Mouse (Mus musculus) T-helper 17 cell (primary cell): ENCODE data around the gene Mef2b.

ENCODE experiments used
- in situ Hi-C, 2 experiments: fragments of 300-600 bp; cut with MboI, MseI; formaldehyde crosslinking; loops; 1 replicate in 1 of 2; 2 replicates in 1 of 2; pipeline ENCODE4 v1.15.1; 2025; ENCODE audit warnings: high pct_unique_total_duplicates in 2 of 2

Gene Mef2b

GRCm38 (mm10) chr8:70139026-70139857 lies at the start of gene Mef2b, which contains the start of the genes Rfxank and Borcs8:
TSS of gene Mef2b (plus strand) at chr8:70139711.
TSS of gene Rfxank (minus strand) at chr8:70139154.
TSS of gene Borcs8 (plus strand) at chr8:70139499.
- in situ Hi-C loops: no loop called here

DNA sequence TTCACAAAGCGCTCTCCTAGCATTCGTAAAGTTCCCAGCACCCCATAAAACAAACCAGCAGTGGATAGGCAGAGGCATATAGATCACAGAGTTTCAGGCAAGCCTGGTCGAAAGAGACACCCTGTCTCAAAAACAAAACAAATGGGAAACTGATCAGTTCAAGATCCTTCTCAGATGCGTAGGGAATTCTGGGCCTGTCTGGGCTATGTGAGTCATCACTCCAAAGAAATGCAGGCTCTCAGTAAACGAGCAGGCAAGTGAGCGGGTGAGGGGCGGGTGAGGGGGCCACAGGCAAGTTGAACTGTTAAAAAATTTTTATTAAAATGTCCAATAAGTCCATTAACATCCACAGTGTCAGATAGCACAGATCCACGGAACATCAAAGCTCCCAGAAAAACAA lies 46.7 kb upstream of the Mef2b start:
- in situ Hi-C loops: no loop called here

DNA sequence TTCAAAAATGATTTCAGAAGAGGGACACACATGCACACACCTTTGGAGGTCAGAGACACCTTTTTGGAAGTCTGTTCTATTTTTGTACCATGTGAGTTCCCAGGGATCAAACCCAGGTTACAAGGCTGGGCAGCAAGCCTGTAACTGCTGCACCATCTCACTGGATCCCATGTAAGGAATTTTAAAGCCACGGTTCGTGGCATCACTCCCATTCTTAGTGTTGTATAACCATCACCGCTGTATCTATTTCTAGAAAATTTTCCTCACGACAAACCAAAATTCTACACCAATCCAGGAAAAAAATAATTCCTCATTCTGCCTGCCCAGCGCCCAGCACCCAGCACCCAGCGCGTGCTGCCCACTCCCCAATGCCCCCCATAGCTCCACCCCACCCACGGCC lies 40.2 kb upstream of the Mef2b start:
- in situ Hi-C loops: no loop called here

- in situ Hi-C loops: no loop called here
These were observed 39.3 kb upstream of the Mef2b start for GRCm38 (mm10) chr8:70100241-70100640.

DNA sequence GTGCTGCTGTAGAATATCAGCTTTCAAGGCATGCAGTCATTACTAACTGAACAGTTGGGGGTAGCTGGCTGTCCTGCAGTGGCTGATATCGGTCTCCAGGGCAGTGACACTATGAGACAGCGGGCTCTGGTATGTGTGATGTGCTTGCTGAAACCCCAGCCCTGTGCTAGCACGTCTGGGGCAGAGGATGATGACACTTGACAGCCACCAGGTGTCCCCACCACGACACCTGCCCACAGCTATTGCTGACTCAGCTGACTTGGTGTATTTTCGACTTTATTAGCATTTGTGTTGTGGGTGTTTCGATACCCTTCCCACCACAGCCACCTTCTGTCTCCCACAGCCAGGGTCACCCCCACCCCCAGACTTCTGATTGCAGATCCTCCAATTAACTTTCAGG lies 35.0 kb upstream of the Mef2b start:
- in situ Hi-C loops: no loop called here

- in situ Hi-C loops: no loop called here
These were observed 34.6 kb upstream of the Mef2b start for GRCm38 (mm10) chr8:70104922-70105321.

DNA sequence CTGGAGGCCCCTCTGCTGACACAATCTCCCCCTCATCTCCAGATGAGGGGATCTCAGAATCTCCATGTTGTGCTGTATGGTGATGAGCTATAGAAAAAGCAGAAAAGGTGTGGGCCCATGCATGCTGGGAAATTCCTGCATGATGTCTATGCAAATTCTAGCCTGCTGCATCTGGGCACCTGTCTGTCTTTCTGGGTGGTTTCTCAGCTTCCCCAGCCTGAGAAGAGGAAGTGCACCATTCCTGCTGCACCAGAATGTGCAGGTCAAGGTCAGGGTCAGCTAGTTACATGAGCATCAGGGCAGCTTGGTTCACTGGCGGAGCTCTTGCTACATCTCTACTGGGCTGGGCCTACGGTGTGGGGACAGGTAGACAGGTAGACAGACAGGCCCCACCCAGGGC lies 29.1 kb upstream of the Mef2b start:
- in situ Hi-C loops: no loop called here

GRCm38 (mm10) chr8:70111192-70111795 lies 28.2 kb upstream of the Mef2b start:
- in situ Hi-C loops: no loop called here

- in situ Hi-C loops: no loop called here
These were observed 27.0 kb upstream of the Mef2b start for GRCm38 (mm10) chr8:70112401-70113016.

DNA sequence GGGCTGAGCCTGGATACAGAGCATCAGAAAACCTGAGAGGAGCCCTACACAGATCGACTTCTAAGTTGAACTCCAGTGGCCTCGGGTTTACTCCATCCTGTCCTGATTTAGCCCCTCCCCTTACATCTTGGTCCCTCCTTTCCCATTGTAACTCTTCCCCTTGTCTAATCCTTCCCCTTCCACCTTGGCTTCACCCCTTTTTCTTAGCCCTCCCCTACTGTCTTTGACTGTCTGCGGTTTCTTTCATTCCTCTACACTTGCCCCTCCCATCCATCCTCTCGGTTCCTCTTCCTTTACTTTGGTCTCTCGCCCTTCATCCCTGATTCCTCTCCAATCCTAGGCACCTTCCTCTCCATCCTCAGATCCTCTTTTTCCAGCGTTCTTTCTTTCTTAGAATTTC lies 25.0 kb upstream of the Mef2b start:
- in situ Hi-C loops: no loop called here

DNA sequence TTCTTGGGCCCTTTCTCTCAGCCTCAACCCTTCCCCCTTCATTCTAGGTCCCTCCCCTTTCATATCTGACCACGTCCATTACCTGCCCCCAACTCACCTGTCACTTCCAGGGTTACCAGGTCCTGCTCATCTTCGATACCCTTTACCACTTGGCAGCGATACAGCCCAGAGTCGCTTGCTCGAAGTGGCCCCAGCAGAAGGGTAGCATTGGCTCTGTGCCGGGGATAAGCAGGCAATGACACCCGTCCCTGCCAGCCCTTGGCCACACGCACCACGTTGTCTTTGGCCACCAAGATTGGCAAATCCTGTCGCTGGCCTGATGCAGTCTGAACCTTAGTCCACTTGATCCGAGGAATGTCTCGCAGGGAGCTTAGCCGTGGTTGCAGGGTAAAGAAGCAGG lies 24.6 kb upstream of the Mef2b start:
- in situ Hi-C loops: no loop called here

DNA sequence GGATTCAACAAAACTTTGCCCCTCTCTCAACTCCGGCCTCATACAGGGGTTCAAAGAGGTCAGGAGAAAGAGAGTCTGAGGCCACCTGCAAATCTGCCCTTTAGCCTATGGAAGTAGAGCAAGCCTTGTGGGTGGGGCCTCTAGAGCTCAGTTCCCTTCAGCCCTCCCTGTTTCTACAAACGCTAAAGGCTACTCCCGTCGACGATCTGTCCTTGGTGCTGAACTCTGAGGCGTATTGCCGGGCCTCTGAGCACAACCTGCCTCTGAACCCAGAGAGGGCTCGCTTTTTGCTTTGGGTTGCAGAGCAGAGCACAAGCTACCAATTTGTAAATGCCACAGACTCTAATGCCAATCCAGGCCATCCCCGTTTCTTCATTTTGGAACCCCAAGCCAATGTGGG lies 21.9 kb upstream of the Mef2b start:
- in situ Hi-C loops: no loop called here

DNA sequence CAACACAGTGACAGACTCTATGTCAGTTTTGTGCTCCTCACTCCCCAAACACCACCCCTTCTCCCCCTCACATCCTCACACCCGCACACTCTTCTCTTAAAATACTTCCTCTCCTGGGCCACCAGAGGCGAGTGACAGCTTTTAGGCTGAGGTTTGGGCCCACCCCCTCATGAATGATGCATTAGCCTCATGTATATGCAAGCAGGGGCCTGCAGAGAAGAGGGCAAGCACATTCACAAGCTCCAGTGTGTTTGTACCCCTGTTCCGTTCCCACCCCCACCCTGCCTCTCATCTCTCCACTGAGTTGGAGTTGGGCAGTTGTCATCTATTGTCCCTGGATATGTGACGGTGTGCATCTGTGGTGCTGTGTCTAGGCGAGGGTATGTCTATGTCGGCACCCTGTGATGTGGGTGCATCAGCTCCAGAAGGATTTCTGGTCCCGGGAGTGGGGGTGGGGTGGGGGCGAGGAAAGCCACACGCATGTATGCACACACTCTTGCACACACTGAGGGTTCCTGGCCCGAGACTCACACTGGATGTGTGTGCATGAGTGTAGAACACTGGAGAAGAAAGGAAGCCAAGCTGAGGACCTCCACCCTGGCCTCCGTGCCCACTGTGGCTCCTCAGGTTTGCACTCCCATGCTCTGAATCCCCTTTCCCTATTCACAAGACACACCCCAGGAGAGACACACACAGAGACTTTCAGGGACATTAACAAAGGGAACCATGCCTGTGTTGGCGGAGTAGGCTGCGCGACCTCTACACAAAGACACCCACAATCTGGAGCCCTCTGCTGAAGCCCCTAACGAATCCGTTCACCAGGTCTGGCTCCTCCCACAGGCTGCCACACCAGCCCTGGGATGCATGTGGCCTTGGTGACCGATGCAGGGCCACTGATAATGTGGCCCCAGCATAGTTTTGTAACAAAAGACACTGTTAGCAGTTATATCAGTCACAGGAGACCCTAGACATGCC lies 20.5 kb upstream of the Mef2b start:
- in situ Hi-C loops: no loop called here

DNA sequence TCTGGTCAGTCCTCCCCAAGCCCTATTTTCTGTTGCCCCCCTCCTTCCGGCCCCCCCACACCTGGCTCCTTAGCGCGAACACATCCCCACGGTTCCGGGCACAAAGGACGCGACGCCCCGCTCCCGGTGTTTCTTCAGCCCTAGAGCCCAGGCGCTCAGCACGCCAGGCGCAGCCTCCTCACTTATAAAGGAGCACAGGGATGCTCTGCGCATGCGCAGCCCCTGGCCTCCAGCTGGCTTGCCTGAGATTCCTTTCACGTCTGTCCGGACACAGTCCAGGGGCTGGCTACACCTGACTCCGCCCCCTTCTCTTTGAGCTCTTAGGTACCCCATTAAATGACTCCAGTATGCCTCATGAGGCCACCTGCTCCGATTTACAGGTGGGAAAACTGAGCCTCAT lies 18.8 kb upstream of the Mef2b start, which contains the start of gene Ncan:
Ncan (minus strand) TSS at position 207 of the 400 bp plus-strand sequence.
- in situ Hi-C loops: no loop called here

DNA sequence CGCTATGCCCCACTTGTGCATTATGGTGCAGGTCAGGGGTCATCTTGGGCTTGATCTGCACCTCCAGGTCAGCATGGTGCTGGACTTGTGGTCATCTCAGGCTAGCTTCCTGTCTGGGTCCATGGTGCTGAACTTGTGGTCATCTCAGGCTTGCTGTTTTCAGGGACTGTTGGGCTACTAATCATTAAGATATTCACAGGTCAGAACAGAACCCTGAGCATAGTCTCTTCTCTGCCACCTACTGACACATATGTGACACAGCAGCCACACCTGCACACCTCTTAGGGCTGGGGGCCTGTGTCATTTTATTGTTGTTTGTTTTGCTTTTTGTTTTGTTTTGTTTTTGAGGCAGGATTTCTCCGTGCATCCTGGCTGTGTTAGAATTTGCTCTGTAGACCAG lies 16.6 kb upstream of the Mef2b start:
- in situ Hi-C loops: no loop called here

DNA sequence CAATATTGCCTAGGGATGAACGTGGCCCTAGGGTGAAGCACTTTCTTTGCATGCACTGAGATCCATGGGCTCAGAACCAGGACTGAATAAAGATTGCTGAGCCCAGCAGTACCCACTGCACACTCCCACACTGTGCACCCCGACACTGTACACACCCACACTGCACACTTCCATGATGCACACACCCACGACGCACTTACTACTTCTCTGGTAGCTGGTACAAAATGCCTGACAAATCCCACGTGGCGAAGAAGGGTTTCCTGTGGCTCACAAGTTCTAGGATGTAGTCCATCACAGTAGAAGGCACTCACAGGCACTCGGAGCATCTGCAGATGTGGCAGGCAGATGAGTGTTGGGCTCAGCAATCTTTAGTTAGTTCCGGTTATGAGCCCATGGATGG lies 14.5 kb upstream of the Mef2b start:
- in situ Hi-C loops: no loop called here

- in situ Hi-C loops: no loop called here
These were observed 11.1 kb upstream of the Mef2b start for GRCm38 (mm10) chr8:70128435-70128834.

GRCm38 (mm10) chr8:70129309-70129952 lies 10.1 kb upstream of the Mef2b start:
- in situ Hi-C loops: no loop called here

DNA sequence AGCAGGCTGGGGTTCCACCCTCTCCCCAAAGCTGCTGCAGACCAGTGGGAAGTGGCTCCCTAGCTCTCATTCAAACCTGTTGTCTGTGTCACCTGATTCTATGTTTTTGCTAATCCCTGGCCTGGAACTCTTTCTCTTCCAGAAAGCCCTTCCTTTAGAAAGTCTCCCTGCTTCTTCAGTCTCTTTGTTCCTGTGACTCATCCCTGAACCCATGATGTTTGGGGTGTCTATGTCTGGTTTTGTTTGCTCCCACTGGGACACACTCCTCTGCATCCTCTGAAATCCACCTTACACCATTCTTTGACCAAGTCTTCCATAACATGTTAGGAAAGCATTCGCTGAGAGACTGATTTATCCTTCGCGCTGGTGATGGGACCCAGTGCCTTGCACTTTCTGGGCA lies 9.4 kb upstream of the Mef2b start:
- in situ Hi-C loops: no loop called here

DNA sequence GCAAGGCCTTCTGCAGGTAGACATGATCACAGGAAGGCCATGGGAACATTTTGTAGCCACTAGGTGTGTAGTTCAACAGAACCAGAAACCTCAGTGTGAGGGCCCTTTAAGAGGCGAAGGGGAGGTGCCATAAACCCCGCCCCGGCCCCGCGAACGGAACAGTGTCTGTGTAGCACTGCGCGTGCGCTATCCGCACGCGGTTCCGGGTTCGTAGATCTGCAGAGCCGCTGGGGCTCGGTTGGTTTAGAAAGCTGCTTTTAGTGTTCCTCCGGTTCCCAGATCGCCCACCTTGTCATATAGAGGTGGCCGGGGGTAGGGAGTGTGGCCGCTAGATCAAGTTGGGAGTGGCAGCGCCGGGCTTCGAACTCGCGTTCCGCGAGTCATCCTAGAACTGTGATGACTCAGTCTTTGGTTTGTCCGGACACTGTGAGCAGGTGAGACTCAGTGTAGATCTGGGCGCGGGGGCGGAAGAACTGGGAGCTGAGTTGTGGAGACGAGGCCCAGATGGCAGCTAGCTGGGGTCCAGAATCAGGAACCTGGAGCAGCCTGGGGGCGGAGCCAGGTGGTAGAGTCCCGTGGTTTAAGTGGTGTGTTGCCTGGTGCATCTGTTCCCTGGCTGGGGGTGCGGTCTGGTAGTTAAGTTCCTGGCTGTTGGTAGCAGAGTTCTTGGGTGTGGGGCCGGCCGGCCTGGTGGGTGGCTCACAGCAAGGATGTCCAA lies 8.2 kb upstream of the Mef2b start, which contains the start of gene Nr2c2ap:
Nr2c2ap (plus strand) TSS at position 168 of the 718 bp plus-strand sequence.
- in situ Hi-C loops: no loop called here
